Mouse (Mus musculus) adrenal gland, postnatal 36 days (tissue): ENCODE results near the gene Sh2d5. TPM values are rescaled to one million over a fixed set of nuclear protein-coding genes. Genes with fewer than 3 reads are reported as not detected.

Source experiments
- DNase-seq, 2 experiments: peaks; one replicate each; pipeline ENCODE4 v3.0.0; 2021; ENCODE audit warnings: mixed read lengths in 1 of 2
- long read RNA-seq, 2 experiments: library from polyadenylated mRNA; stranded (forward); transcript quantifications; one replicate each; pipeline ENCODE4 v2.0.0; 2021; ENCODE audit warnings: borderline sequencing depth in 2 of 2
- total RNA-seq, 2 experiments: library from RNA; stranded (reverse); gene quantifications; 2 replicates each; pipeline ENCODE4 v1.2.3; 2021

The Sh2d5 gene
- 1 to 10 TPM in 1 of 2 experiments, under 1 TPM in 1; 0.92 to 2.9 TPM for total RNA-seq
- long read RNA-seq, experiment 1, partial matches to known transcripts, result 0 of 1 reads
- long read RNA-seq, experiment 1, other reads (novel, unspliced or antisense), result 0 of 1 reads
- long read RNA-seq, experiment 2, result 0 reads

GRCm38 (mm10) chr4:138250088-138250960, at the start of gene Sh2d5, which contains the start of gene Kif17:
Gene Sh2d5, plus strand, starts transcription at chr4:138250403.
Gene Kif17, plus strand, starts transcription at chr4:138250435.
- peak; percentile 84 to 88 for DNase-seq

- DNase-seq, result no peak
These were observed 49.4 kb upstream of the Sh2d5 start for GRCm38 (mm10) chr4:138200769-138201168.

- no peak for DNase-seq
These were observed 48.5 kb upstream of the Sh2d5 start for GRCm38 (mm10) chr4:138201696-138202095.

GRCm38 (mm10) chr4:138210116-138210515, 40.1 kb upstream of the Sh2d5 start:
- peak; percentile 72 to 79 for DNase-seq

GRCm38 (mm10) chr4:138213861-138214260, 36.3 kb upstream of the Sh2d5 start:
- DNase-seq, result peak in 1 of 2 experiments; percentile 37

GRCm38 (mm10) chr4:138215671-138216199, 34.5 kb upstream of the Sh2d5 start:
- DNase-seq, result peak in 1 of 2 experiments; percentile 17

GRCm38 (mm10) chr4:138216200-138216890, 33.9 kb upstream of the Sh2d5 start, which contains the start of gene Hp1bp3:
Gene Hp1bp3, plus strand, starts transcription at chr4:138216296.
- peak; percentile 83 to 87 for DNase-seq

GRCm38 (mm10) chr4:138216891-138217392, 33.3 kb upstream of the Sh2d5 start:
- peak; percentile 99 for DNase-seq

GRCm38 (mm10) chr4:138217441-138217840, 32.8 kb upstream of the Sh2d5 start:
- peak in 1 of 2 experiments; percentile 36 for DNase-seq

- no peak for DNase-seq
These were observed 32.1 kb upstream of the Sh2d5 start for GRCm38 (mm10) chr4:138217951-138218685.

- DNase-seq, result no peak
These were observed 30.9 kb upstream of the Sh2d5 start for GRCm38 (mm10) chr4:138219331-138219730.

- DNase-seq, result peak; percentile 60 to 74
These were observed 29.4 kb upstream of the Sh2d5 start for GRCm38 (mm10) chr4:138220761-138221160.

- no peak for DNase-seq
These were observed 28.8 kb upstream of the Sh2d5 start for GRCm38 (mm10) chr4:138221406-138221805.

GRCm38 (mm10) chr4:138222396-138222795, 27.8 kb upstream of the Sh2d5 start:
- DNase-seq, result no peak

- DNase-seq, result no peak
These were observed 26.6 kb upstream of the Sh2d5 start for GRCm38 (mm10) chr4:138223623-138224022.

GRCm38 (mm10) chr4:138246756-138247665, 3.2 kb upstream of the Sh2d5 start:
- no peak for DNase-seq

GRCm38 (mm10) chr4:138251819-138252218, 1.6 kb downstream of the Sh2d5 start:
- DNase-seq, result peak; percentile 10 to 35

GRCm38 (mm10) chr4:138252231-138252630, 2.0 kb downstream of the Sh2d5 start:
- DNase-seq, result no peak

- no peak for DNase-seq
These were observed 7.0 kb downstream of the Sh2d5 start for GRCm38 (mm10) chr4:138257116-138257687.

GRCm38 (mm10) chr4:138258663-138259062, 8.5 kb downstream of the Sh2d5 start:
- peak; percentile 44 to 51 for DNase-seq
